Mouse (Mus musculus): ENCODE measurements around the gene E2f4. TPM values are rescaled to one million over a fixed set of nuclear protein-coding genes. Genes with fewer than 3 reads are reported as not detected.

Gene E2f4
- total and polyA plus RNA-seq, 3 experiments, result 39.9 to 198 (median 51.0) TPM

- no peak overlapping the region for H3K27ac ChIP-seq (ENCODE audit: insufficient read depth, low read depth)
- in situ Hi-C loops (cut with MboI; ENCODE audit: low pct_ligation_motif_present, low pct_unique_long_range_greater_than_20kb, low sequenced_read_pairs) (no loop called here), dilution Hi-C loops (cut with MboI; ENCODE audit: extremely low pct_ligation_motif_present, extremely low pct_unique_long_range_greater_than_20kb, low sequenced_read_pairs) (no loop called here)
- H3K36me3 ChIP-seq (replicated peaks in 1 of 2; ENCODE audit: control insufficient read depth in 1 of 2, insufficient read depth in 1 of 2, low read length in 1 of 2), result peaks cover 25 to 32% of the 10 kb centered on the region in 2 experiments
- no peak overlapping the region for H3K4me2 ChIP-seq (ENCODE audit: insufficient read depth, low read depth, poor library complexity, severe bottlenecking)
- no peak for DNase-seq (ENCODE audit: extremely low read depth)
- no peak for TF ChIP-seq JUND (conservative IDR thresholded peaks at IDR 0.05; ENCODE audit: low read depth, low read length)
- TF ChIP-seq EP300 (IDR thresholded peaks at IDR 0.05; ENCODE audit: low read length), result no peak
- no peaks in the 10 kb centered on the region for H3K79me2 ChIP-seq (replicated peaks; ENCODE audit: control insufficient read depth, extremely low read depth, insufficient read depth, poor library complexity, severe bottlenecking)
- no peaks in the 10 kb centered on the region for H3K9me3 ChIP-seq (replicated peaks; ENCODE audit: low read length)
- no peaks in the 10 kb centered on the region for H3K27me3 ChIP-seq (replicated peaks)
- H3K9ac ChIP-seq (ENCODE audit: insufficient read depth, low read depth), result no peak overlapping the region
- H3K4me3 ChIP-seq (replicated peaks in 1 of 3; ENCODE audit: low read depth in 2 of 3, low read length in 2 of 3, poor library complexity in 1 of 3), result no peak overlapping the region
- peaks cover 0 to 26% of the 10 kb centered on the region in 2 experiments; a peak in 2 of 4 replicates for H3K4me1 ChIP-seq (ENCODE audit: control insufficient read depth in 1 of 2, insufficient read depth in 2 of 2)
Observed at GRCm38 (mm10) chr8:105339886-105340635, 42.6 kb downstream of the E2f4 start.

- TF ChIP-seq TCF12 (IDR thresholded peaks at IDR 0.05; ENCODE audit: low read depth, low read length) (no peak), MEF2A (IDR thresholded peaks at IDR 0.05; ENCODE audit: borderline replicate concordance, low read depth, low read length) (no peak), TBP (conservative IDR thresholded peaks at IDR 0.05; ENCODE audit: low read depth, low read length) (no peak), EP300 (IDR thresholded peaks at IDR 0.05; ENCODE audit: low read length) (no peak), ZC3H11A (IDR thresholded peaks at IDR 0.05; ENCODE audit: low read depth, low read length) (no peak), RAD21 (IDR thresholded peaks at IDR 0.05; ENCODE audit: low read depth, low read length) (no peak), UBTF (IDR thresholded peaks at IDR 0.05; ENCODE audit: low read depth, low read length) (no peak), JUN (IDR thresholded peaks at IDR 0.05; ENCODE audit: insufficient read depth, low read depth, low read length) (no peak), CHD1 (IDR thresholded peaks at IDR 0.05; ENCODE audit: low read depth, low read length) (no peak), SIN3A (IDR thresholded peaks at IDR 0.05; ENCODE audit: low read length) (no peak), MAFK (IDR thresholded peaks at IDR 0.05; ENCODE audit: insufficient replicate concordance, low read length) (no peak), CHD2 (IDR thresholded peaks at IDR 0.05; ENCODE audit: low read length) (no peak), POLR2AphosphoS2 (IDR thresholded peaks at IDR 0.05; ENCODE audit: low read depth, low read length) (no peak)
- no peaks in the 10 kb centered on the region for H3K27me3 ChIP-seq (replicated peaks)
- H3K4me2 ChIP-seq (ENCODE audit: insufficient read depth, low read depth, poor library complexity, severe bottlenecking), result no peak overlapping the region
- in situ Hi-C loops (cut with MboI; ENCODE audit: low pct_ligation_motif_present, low pct_unique_long_range_greater_than_20kb, low sequenced_read_pairs), result no loop called here
- no peaks in the 10 kb centered on the region for H3K9me3 ChIP-seq (replicated peaks; ENCODE audit: low read length)
- H3K79me2 ChIP-seq (replicated peaks; ENCODE audit: control insufficient read depth, extremely low read depth, insufficient read depth, poor library complexity, severe bottlenecking), result no peaks in the 10 kb centered on the region; the same call in 1 of the 2 replicates
- no peak overlapping the region for H3K4me3 ChIP-seq (replicated peaks in 1 of 3; ENCODE audit: low read depth in 2 of 3, low read length in 2 of 3, poor library complexity in 1 of 3)
- dilution Hi-C loops (cut with MboI; ENCODE audit: extremely low pct_ligation_motif_present, extremely low pct_unique_long_range_greater_than_20kb, low sequenced_read_pairs), result no loop called here
- peaks cover 11 to 39% of the 10 kb centered on the region in 2 experiments for H3K4me1 ChIP-seq (ENCODE audit: control insufficient read depth in 1 of 2, insufficient read depth in 2 of 2)
- no peak overlapping the region for H3K27ac ChIP-seq (ENCODE audit: insufficient read depth, low read depth)
- H3K36me3 ChIP-seq (replicated peaks in 1 of 2; ENCODE audit: control insufficient read depth in 1 of 2, insufficient read depth in 1 of 2, low read length in 1 of 2), result peaks cover 13 to 19% of the 10 kb centered on the region in 2 experiments
- DNase-seq (ENCODE audit: extremely low read depth), result no peak
- H3K9ac ChIP-seq (ENCODE audit: insufficient read depth, low read depth), result no peak overlapping the region
Observed at GRCm38 (mm10) chr8:105341399-105341798, 43.9 kb downstream of the E2f4 start.

Measured in CH12.LX (cell line).